Mouse (Mus musculus): ENCODE measurements around the gene Gng10.

Gene Gng10

DNA sequence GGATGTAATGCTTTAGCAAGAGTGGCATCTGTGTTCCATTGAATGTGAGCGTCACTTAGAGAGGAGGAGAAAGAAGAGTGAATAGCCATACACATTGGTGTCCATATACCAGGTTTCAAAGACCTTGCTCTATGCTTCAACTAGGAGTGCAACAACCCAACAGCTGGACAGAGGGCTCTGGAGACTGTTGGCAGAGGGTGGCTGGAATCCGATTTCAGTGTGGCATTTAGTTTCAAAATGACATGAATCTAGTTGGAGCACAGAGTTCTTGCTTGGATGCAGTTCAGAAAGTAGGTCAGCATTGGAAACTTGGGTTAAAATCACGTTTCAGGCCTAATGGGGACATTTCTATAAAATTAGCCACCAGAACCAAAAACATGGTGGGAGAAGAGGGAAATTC lies 19.7 kb upstream of the Gng10 start:
- CTCF ChIA-PET = interaction anchor here (0.6 kb wide), 1 partner anchor 18 kb away, joined by 3 read pairs; no protein-coding TSS in a partner anchor

DNA sequence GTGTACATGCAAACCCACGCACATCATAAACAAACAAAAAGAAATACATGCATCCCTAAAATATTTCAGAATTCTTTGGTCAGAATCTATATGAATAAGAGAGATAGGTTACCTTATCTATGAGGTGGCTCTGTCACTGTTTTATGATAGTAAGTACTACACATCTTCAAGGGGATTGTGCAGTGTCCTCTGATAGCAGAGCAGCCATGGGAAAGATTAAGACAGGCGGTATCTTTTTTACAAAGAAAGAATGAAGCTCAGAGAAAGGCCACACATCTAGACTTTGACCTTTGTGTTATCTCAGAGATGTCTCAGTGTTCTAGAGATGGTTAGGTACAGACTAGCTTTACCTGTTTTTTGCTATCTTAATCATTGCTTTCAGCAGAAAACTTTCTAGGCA lies 18.0 kb upstream of the Gng10 start:
- CTCF ChIA-PET = no interaction called here

- CTCF ChIA-PET = interaction anchor here (0.7 to 1.2 kb wide), 2 partner anchors 31 to 40 kb away, joined by 4 to 6 read pairs; partner anchors contain the start of gene Gm20503
Measured at GRCm38 (mm10) chr4:59034325-59034917, 467 bp upstream of the Gng10 start.

DNA sequence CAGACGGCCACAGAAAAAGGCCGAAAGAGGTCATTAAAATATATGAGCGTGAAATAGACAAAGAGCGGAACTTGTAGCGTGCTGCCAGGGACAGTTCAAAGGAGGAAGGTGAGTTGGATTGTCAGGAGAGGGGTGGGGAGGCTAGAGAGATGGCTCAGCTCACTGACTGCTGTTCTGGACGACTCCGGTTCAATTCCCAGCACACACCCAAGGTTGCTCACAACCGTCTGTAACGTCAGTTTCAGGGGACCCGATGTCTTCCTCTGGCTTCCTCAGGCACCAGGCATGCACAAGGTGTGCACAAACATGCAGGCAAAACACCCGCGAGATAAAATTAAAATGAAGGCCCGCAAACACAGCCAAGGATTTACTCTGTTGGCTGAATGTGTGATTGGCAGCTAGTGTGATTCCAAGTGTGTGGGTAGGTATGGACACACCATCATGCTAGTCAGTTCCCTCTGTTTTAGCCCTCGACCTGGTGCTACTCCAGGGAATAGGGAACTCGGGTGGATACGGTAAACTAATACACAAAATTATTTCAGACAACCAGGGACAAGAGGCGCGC lies 980 bp downstream of the Gng10 start:
- CTCF ChIA-PET = interaction anchor here (0.6 to 1.2 kb wide), 2 partner anchors 9 to 32 kb away, joined by 4 to 7 read pairs; partner anchors contain the start of gene Gm20503

GRCm38 (mm10) chr4:59036490-59037127 lies 1.7 kb downstream of the Gng10 start:
- CTCF ChIA-PET = interaction anchor here (0.5 to 0.6 kb wide), 2 partner anchors 8 to 37 kb away, joined by 4 to 7 read pairs; no protein-coding TSS in a partner anchor

DNA sequence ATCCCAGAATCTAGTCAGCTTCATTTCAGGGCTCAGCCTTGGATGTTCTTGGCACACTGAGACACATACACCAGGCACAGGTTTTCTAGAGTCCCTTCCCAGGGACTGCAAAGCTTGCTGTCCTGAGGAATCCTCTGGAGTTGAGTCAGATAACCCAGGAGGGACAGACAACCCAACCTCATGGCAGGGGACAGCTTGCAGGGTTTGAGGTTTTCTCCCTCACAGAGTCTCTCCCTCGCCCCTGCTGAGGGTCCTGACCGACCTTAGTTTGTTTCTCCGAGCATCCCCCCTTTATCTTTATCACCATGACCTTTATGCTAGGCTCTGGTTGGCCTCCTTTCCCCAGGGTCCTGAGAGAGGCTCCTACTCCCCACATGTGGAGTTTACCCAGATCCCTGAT lies 2.6 kb downstream of the Gng10 start:
- CTCF ChIA-PET = no interaction called here

DNA sequence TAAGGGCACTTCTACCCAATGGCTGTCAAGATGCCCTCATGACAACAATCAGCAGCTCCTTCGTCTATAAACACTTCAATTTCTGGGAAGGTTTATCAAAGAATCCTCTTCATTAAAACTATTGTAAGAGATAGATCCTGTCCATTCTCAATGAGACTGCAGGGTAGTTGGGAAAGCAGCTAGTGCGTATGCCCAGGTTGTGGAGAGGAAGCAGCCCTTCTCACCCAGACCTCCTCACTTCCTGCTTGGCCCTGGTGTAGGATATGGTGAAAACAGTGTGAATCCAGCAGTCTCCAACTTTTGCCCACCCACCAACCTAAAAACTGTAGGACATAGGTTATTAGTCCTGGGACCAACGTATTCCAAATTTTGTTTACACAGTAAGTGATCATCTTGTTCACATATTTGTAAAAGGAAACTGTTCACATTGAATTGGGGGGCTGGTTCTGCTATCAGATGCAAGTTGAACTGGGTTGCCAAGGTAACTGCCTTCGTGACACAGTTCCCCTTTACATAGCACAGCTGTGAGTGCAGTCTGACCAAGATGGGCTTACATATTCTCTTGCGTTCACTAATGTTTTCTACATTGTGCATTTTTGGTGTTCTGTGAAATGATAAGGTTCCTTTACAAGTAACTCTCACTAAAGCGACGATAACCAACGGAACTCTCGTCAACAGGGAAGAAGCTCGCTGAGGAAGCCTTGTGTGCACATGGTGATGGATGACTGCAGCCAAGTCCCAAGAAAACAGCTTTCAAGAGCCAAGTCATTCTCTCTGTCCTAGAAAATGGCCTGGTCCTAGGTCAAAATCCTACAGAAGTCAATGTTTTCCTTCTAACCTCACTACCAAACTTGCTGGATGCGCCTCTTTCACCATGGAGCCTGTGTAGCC lies 5.8 kb downstream of the Gng10 start:
- CTCF ChIA-PET = no interaction called here

- CTCF ChIA-PET = no interaction called here
Measured at GRCm38 (mm10) chr4:59043074-59043473, 8.2 kb downstream of the Gng10 start.

GRCm38 (mm10) chr4:59043891-59044290 lies 9.0 kb downstream of the Gng10 start:
- CTCF ChIA-PET = no interaction called here

GRCm38 (mm10) chr4:59047222-59047621 lies 12.3 kb downstream of the Gng10 start:
- CTCF ChIA-PET = no interaction called here

DNA sequence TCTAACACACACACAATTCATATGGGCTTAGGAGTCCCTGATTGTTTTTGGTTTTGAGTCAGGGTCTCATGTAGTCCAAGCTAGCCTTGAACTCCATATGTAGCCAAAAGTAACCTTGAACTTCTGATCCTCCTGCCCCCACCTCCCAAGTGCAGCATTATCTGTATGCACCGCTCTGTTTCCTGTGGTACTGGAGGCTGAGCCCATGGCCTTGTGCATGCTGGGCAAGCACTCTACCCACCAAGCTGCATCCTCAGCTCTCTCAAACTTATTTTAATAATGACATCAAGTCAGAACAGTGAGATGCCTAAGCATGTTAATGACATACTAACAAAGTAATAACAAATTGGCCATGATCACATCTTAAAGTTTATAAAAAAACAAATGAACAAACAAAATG lies 16.2 kb downstream of the Gng10 start:
- CTCF ChIA-PET = no interaction called here

DNA sequence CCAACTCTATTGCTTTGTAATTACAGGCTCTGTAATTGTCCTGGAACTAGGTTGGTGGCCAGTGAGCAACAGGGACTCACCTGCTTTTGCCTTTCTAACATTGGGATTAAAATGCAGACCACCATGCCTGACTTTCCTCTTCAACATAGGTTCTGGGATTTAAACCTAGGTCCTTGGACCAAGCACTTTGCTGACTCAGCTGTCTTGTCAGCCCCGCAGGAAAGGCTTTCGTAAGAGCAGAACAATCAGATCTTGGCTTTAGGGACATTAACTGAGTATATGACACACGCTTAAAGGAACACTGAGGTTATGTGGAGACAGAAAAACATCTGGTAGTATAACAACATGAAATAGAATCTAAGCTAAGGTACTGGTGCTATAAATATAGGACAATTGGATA lies 23.0 kb downstream of the Gng10 start:
- CTCF ChIA-PET = no interaction called here

DNA sequence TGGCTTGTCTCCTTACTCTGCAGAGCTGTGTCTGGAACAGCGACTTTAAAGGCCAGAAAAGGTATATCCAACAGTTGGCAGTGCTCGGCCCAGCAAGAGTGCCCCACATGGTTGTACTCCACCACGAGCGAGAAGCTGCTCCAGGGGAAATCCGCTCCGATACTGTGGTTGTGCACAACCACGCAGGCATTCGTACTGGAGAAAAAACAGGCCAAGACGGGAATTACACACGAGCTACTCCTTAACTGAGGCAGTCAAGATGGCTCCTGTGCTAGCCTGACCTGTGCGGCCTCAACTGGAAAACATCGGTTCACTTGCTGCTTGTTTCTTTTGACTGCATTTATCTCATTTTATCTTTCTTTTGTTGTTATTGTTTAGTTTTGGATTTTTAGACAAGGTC lies 27.6 kb downstream of the Gng10 start:
- CTCF ChIA-PET = no interaction called here

DNA sequence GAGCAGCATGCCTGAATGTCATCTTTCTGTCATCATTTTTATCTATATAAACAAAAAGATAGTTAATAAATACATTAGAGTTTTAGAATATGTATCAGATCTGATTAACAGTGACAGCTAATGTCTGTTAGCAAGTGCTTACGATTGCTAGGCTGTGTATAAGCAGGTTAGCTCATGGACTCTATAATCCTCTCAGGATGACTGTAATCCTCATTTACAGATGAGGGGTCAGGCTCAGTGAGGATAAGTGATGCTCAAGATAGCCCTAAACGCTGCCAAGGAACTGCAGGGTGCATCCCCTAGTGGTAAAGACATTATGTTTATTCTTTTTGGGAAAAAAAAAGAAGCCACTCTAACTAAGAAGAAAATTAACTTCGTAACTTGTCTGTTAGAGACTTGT lies 34.4 kb downstream of the Gng10 start:
- CTCF ChIA-PET = no interaction called here

- CTCF ChIA-PET = no interaction called here
Measured at GRCm38 (mm10) chr4:59083430-59083829, 48.5 kb downstream of the Gng10 start.

- CTCF ChIA-PET = no interaction called here
Measured at GRCm38 (mm10) chr4:59089391-59089790, 54.5 kb downstream of the Gng10 start.

Data from spleen, embryonic (tissue).